Mouse (Mus musculus) adrenal gland, adult 8-10 months (tissue): ENCODE measurements around the gene Schip1. TPM values are rescaled to one million over a fixed set of nuclear protein-coding genes. Genes with fewer than 3 reads are reported as not detected.

Source experiments
- DNase-seq: peaks from one replicate; pipeline ENCODE4 v3.0.0; 2022
- total RNA-seq, 4 experiments: library from RNA; stranded (reverse); gene quantifications; 2 replicates each; pipeline ENCODE4 v1.2.4; 2022

Gene Schip1
- total RNA-seq, 4 experiments from 2014 or later: 7.6 to 8.7 (median 8.6) TPM

DNA sequence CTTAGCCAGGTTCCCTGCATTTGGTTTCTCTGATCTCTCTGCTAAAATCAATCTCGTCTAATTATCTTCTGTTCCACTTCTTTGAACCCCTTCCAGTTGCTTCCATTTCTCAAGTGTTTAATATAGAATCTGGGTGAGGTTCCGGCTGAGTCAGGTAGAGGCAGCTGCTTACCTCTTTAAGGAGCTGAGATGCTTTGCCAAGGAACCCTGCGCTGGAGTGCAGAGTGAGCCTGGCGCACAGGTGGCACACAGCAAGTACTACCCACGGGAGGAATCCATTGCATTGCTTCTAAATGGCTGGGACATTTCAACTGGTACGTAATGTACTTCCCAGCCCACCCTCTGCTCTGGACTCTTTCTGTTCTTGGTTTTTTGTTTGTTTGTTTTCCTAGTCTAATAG, 414.7 kb downstream of the Schip1 start:
- DNase-seq: no peak

DNA sequence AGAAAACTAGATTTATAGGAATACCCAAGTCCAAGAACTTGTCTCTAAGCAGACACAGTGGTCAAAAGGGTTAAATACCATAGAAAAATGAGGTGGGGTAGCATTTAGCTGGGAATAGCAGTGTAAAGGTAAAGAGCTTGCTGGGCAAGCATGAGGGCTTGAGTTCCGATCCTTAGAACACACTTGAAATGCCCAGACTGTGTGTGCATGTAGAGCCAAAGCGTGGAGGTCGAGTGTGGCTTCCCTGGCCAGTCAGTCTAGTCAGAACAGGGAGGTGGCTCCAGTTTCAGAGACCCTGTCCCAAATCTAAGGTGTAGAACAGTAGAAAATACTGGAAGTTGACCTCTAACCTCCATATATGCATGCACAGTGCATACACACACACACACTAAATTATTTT, 418.9 kb downstream of the Schip1 start:
- no peak for DNase-seq

DNA sequence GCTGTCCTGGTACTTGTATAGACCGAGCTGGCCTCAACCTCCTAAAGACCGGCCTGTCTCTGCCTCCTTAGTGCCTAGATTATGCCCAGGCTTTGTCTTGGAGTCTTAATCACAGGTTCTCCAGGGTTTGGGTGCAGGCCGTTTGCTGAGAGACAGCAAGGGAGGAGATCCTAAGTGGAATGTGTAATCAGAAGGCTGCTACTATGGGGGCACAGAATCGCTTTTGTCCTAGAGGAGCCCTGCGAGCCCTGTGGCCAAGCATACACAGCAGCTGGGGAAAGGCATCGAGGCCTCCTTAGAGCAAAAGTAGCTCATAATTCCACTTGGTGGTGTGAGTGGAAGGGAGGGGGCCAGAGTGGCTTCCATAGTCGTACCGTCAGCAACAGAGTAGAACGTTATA, 419.4 kb downstream of the Schip1 start:
- DNase-seq: no peak

DNA sequence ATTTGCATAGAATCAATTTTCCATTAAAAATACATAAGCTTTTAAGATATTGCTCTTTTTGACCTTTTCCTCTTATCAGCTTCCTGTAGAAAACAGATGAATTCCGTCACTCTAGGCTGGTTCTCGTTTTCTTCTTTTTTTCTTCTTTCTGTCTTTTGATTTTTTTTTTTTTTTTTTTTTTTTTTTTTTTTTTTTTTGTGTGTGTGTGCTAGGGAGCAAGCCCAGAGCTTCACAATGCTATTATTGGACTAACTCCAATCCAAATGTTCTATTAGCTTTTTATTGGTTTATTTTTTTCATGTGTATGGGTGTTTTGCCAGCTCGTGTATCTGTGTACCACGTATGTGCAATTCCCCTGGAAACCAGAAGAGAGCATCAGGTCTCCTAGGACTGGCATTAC, 420.0 kb downstream of the Schip1 start:
- DNase-seq: no peak

DNA sequence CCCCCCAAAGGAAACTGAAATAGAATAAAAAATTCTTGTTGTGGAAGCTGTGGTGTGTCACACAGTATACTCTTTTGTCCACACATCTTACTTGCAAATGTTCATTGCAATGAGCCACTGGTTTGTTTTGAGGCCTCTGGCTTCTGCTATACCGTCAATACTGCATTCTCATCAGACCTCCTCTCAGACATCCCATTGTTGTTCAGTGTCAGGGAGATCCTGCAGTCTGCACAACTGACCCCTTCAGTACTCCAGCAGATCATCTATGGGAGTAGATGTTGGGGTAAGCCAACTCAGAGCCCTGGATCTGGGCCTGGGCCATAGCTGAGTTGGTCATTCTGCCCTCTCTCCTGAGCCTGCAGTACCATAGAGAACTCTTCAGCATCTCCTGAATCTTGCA, 423.0 kb downstream of the Schip1 start:
- no peak for DNase-seq

DNA sequence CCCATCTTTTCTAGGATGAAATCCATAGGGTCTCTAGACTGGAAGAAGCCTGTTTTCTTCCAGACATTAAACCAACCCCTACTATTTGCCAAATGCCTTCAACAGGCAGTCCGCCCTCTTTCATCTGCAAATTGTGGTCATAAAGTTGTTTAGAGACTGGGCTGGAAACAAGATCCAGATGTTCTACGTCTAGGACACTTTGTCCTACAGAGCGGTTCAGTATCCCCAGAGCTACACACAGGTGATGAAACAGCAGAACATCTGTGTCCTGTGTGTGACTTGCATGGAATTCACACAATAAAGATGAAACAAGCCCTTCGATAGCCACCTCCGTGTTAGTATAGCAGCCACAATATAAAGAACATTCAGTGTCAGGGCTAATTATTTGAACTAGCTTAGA, 423.7 kb downstream of the Schip1 start:
- no peak for DNase-seq

DNA sequence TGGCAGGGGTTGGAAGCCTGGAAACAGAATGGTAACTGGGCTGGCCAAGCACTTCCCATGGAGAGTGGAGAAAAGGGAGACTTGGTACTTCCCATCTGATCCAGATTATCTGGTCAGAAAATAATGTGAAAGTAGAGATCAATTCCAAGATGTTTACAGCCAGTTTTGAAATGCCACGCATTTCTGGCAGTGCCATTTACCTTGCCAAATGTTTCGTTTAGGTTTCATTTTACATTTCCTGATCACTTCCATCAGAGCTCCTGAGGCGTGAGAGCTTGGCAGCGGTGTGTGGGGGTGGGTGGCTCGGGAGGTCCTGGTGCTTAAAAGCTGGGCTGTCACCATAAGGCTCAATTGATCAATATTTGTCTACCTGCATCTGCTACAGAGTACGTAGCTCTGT, 426.9 kb downstream of the Schip1 start:
- DNase-seq: no peak

DNA sequence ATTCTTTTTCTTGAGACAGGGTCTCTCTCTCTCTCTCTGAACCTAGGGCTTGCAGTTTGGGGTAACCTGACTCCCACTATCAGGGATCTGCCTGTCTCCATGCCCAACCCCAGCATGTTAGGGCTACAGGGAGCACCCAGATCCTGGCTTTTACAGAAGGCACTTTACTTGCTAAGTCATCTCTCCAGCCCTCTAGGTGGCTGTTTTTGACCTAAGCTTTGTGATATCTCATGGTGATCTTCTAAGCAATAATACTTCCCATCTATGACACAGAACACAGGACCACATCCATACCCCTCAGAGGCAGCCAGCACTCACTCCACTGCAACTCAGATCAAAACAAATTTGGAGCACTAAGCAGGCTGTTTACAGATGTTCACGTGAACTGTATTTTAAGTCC, 427.5 kb downstream of the Schip1 start:
- DNase-seq: no peak

DNA sequence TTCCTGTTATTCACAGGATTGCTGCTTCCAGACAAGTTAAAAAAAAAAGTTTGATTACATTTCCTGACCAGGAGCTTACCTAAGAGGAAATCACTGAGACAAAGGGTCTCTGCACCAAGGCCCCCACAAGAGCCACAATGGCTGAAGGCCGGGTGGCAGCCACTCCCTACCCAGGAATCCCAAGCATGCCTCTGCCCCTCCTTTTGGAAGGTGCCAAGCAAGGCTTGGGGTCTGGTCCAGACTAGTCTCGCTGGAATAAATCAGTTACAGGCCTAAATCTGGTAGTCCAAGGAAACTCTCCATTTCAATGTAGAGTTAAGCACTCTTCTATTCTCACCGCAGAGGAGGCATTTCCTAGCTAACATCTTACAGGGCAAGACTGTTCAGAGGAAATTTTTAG, 427.9 kb downstream of the Schip1 start:
- no peak for DNase-seq

DNA sequence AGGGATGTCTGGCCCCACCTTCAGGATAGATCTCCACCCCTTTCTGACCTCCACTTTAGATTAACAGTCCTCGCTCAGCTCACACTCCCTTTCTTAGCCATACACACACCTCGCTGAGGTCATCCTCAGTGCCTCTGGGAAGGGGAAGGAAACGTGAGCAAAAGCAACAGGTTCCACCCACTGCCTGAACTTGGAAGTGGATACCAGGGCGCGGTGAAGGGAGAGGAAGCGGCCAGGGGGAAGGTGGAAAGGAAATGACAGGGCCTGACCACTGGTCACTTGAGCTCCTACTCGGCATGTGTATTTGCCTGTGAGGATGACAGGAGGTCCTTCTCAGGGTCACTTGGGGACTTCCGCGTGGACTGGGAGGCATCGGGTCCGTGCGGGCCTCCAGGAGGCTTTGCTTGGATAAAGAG, 428.6 kb downstream of the Schip1 start:
- DNase-seq: peak; percentile 48

DNA sequence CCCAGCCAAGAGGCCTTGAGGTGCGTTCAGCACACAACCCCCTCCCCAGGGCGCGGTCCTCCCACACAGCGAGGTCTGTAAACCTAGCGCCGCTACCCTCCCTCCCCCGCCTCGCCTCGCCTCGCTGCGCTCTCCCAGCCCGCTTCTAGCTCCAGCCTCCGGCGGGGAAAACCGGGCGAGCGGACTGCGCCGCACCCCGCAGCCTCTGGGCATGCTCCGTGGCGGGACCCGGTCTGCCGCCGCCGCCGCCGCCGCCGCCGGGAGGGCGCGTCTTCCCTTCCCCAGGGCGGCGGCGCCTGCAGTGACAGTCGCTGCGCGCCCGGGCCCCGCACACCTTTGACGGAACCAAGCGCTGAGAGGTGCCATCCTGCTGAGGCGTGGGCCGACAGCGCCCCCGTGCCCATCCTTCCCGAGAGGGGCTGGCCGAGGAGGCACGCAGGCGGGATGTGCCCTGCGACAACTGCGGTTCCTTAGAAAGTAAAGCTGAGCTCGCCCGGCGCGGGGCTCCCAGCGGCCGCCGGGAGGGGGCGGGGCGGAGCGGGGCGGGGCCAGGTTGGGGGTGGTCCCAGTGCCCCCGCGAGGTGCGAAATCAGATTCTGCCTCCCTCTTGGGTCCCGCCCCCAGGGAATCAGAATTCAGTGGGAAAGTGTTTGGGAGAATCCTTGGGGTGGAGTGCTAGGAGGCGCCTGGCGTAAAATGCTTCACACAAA, 429.1 kb downstream of the Schip1 start:
- peak; percentile 54 for DNase-seq

DNA sequence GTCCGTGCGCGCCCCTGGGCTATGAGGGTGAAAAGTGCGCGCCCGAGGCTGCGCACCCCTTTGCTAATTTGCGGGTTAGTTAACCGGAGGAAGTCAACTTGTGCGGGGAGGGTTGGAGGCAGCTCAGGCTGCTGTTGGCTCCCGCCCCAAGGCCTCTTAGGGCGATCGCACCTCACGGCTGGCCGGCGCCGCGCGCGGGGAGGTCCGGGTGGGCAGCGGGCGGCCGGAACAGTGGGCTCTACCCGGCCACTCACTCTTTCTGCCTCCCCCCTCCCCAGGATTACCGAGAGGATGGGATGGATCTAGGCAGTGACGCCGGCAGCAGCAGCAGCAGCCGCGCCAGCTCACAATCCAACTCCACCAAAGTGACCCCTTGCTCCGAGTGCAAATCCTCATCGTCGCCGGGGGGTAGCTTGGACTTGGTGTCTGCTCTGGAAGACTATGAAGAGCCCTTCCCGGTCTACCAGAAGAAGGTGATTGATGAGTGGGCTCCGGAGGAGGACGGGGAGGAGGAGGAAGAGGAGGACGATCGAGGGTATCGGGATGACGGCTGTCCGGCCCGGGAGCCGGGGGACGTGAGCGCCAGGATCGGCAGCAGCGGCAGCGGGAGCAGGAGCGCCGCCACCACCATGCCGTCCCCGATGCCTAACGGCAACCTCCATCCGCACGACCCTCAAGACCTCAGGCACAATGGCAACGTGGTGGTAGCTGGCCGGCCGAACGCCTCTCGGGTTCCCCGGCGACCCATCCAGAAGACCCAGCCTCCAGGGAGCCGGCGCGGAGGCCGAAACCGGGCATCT, 429.9 kb downstream of the Schip1 start:
- DNase-seq: no peak

DNA sequence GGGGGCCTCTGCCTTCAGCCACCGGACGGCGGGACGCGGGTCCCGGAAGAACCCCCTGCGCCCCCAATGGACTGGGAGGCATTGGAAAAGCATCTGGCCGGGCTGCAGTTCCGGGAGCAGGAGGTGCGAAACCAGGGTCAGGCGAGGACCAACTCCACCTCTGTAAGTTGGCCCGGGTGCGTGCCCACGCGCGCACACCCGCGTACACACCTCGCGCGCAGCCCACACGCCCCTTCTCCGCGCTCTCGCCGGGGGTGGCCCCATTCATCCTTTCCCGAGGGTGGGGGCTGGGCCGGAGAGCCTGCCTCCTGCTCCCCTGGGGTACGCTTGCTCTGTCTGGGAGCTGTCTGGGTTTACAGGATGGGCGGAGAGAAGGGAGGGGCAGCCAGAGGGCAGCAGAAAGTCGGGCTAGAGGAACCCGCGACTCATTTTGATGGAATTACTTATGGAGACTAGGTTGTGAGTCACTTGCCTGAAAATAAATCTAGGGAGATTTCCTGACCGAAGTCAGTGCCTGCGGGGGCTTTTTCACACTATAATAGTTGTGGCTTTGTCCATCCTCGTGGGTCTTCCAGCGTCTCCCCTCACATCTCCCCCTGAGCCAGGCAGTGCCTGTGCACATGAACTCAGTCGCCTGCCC, 430.6 kb downstream of the Schip1 start:
- peak; percentile 38 for DNase-seq

DNA sequence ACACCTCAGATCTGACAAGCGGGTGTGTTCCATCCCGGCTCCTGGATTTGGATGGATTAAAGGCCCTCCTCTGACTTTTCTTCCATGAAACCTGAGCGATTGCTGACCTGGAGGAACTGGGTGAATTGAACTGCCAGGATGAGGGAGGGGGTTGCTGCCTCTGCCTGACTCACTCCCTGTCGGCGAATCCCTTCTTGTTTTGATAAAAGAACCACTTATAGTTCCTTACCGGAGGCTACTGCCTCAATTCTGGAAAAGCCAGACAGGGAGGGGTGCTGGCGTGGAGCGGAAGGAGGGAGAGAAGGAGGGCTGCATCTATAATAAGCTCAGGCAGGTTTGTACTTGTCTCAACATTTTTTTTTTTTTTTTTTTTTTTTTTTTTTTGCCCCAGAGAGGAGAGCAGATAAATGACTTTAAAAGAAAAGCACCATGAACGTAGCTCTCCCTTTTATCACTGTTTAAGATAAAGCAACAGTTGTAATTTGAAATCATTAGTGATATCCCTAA, 431.2 kb downstream of the Schip1 start:
- no peak for DNase-seq

DNA sequence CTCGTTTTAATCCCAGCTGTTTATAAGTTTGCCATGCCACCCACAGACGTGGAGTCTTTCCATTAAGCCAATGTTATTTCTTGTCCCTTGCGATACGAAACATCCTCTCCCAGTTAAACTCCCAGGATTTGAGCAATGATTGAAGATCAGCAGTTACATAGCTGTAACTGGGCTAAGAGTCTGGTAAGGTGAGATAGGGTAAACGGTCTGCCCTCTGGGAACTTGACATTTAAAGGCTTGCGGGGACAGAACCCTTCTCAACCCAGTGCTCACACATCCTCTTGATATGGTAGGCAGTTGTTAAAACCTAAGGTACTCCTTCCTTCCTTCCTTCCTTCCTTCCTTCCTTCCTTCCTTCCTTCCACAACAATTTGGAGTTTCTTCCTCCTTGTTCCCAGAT, 431.9 kb downstream of the Schip1 start:
- DNase-seq: no peak

DNA sequence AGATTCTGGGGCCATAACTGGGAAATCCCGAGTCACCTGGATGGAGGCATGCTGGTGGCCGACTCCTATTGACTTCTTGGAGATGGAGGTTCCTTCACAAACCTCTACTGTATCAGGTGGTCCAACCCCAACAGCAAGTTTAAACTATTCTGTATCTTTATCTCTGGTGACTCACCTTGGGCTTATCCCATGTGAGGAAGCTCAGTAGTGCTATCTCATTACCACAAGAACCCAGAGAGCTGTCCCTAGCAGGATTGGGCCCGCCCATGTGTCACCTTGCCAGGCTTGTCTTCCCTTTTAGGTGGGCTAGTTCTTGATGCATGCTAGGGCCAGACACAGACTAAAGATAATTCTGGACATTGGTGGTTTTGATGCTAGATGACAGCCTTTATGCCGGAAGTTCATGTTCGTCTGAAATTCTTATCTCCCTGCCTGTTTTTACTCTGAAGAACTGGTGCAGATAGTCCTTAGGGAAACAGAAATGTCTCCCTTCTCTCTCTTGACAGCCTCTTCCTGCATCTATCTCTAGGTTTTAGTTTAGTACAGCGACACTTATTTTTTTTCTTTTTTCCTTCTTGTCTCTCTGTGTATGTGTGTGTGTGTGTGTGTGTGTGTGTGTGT, 435.0 kb downstream of the Schip1 start:
- no peak for DNase-seq

DNA sequence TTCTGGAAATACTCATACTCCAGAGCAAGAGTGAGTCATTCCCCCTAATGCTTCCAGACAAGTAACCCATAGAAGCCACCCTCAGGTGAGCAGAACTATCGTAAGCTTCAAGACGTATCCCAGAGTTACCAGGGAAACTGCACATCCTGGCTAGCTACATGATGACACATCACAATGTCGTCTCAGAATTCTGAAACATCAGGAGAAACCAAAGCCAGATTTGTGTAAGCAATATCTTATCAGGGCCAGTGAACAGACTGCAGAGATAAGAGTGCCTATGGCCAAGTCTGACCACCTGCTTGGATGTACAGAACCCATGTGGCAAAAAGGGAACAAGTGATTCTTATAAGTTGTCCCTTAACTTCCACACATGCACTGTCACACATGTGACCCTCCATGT, 440.2 kb downstream of the Schip1 start:
- DNase-seq: no peak

DNA sequence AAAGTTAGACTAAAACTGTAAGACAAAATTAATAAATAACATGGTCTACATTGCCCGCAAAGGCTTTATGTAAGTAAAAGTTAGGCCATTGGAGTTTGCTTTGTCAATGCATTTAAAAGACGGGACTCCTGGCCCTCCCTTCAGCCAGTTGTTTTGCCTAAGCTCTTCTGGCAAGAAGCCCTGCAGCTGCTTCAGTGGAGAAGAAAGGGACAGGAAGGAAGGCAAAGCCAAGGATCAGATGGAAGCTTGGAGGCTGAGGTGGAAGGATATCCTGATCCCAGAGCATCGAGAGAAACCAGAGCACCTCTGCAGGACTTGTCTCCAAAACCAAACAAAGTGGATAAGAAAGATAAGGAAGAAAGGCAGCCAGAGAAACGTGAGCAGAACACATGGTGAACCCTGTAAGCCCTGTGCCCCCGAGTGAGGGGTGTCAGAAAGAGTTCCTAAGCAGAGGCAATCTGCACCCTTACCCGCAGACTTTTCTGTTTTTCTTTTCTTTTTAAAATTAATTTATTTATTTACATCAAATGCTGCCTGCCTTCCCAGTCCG, 442.2 kb downstream of the Schip1 start:
- DNase-seq: no peak

DNA sequence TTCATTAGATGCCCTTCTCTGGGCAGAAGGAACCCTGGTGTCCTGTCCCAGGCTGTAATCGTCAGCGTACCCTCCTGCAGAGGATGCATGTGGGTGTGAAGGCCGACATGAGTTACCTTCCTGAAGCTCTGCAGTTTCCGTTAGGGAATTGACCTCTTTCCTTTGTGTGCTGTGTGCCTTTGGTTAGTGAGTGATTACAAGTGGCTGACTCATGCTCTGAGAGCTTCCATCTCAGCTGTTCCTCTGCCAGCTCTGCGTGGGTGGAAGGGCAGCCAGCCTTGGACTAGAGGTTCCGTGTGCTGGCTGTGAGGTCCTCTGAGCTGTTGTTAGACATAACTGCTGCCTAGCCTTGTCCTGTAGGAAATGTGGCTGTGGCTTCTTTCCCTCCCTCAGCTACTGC, 444.0 kb downstream of the Schip1 start:
- peak; percentile 78 for DNase-seq

DNA sequence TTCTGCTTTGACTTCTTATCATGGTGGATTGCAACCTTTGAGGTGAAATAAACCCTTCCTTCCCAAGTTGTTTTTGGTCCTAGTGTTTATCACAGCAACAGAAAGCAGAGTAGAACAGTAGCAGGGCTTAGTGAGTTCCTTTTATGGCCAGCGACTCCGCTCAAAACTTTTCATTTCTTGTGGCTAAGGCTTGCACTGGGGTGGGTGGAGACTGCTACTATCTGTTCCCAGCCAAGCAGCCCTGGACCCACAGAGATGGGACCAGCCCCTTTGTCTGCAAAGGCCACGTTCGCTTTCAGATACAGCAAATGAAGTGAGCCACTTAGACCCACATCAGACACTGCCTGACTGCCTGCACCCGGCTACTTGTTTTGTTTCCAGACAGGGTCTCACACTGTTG, 446.3 kb downstream of the Schip1 start:
- no peak for DNase-seq

DNA sequence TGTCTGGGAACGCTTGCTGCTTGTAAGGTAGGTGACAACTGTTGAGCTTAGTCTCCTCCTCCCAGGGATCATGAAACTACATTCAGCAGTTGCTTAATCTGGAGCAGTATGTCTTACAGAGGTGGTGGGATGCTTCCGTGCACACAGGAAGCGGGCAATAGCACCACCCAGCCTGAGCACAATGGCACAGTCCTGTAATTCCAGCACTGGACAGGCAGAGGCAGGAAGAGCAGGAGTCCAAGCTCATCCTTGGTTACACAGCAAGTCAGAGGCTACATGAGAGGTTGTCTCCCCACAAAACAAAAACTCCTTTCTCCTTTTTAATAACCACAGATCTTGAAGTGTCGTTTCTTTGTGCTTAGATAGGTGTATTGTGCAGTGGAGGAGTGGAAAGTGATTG, 447.1 kb downstream of the Schip1 start:
- DNase-seq: no peak

DNA sequence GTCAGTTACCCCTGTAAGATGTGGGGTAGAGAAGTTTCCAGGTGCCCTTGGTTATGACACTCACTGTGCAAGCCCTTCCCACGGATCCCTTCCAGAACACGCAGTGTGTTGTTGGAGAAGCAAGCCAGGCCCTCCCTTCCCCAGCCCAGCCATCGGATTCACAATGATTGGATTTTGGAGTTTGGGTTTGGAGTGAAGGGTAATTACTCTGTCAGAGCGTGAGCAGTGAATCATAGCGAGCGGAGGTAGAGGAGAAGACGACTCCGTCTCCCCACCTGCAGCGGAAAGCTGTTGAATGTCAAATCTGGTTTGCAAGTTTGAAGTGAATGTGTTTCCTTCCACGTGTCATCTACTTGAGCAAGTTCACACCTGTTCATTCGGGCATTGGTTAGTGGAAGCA, 447.7 kb downstream of the Schip1 start:
- no peak for DNase-seq
